Mouse (Mus musculus): ENCODE results near the gene Tysnd1. TPM values are rescaled to one million over a fixed set of nuclear protein-coding genes. Genes with fewer than 3 reads are reported as not detected.

Tysnd1 gene
- polyA plus RNA-seq, 1 experiment from 2014 or later: 22.8 TPM

DNA sequence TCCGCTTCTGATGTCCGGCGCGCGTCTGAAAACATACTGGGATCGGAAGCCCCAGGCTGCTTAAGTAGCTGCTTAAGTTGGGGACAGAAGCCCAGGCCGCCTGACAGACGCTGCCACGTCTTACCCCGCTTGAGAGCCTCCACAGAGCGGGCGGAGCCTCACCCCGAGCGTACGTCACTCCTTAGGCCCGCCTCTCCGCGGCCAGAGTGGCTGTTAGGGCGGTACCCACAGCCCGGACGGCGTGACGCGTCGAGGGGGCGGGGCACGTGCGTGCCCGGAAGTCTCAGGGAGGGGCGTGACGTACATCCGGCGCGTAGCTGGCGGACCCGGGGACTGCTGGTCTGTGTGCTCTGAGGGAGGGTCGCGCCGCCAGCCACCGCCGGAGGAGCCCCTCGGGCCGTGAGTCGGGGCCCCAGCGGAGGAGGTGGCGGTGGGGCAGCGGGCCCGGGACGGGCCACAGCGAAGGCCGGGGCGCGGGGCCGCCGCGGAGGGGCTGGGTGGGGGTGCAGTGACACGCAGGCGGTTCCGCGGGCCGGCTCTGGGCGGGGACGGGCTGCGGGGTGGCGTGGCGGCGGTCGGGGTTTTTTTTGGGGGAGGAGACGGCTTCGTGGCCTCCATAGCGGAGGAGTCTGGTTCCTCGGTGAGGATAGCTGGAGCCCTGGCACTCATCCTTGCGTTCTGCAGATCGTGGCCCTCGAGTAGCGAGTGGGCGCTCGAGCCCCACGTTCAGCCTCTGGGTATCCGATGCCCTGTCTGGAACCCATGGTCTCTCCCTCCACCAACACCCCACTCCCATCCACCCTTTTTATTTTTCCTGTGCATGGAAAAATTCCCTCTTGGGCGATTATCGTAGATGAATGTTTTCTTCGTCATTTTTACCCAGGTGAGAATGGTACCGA lies 15.1 kb upstream of the Tysnd1 start, which contains the start of gene Sar1a:
Gene Sar1a, plus strand, starts transcription at position 285 of the 899 bp plus-strand sequence.
- H3K36me3 ChIP-seq (replicated peaks; ENCODE audit: insufficient read depth, low read length): peaks cover 12% of the 10 kb centered on the region

DNA sequence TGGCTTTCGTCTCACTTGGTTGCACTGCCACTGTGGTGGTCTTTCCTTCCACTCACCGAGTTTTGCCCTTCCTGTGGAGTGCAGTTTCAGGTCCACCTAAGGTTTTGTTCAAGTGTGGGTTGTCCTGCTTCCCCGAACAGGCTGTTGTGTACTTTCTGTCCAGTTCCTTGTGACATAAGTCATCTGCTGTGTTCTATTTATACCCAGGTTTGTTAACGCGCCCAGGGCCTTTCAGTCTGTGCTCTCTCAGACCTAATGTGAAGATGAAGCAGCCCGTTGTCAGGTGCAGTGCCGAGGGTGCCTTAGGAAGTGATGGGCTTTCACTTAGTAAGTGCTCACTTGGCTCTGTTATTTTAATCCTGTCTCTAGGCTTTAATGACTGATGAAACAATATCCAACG lies 5.9 kb upstream of the Tysnd1 start:
- Histone ChIP-seq H3K27me3 (ENCODE audit: insufficient read depth, low read length) (no peaks in the 10 kb centered on the region), H3K9me3 (ENCODE audit: low read length) (no peaks in the 10 kb centered on the region), H3K4me1 (ENCODE audit: insufficient read depth) (no peaks in the 10 kb centered on the region), H3K27ac (ENCODE audit: low read depth) (no peak overlapping the region), H3K36me3 (replicated peaks; ENCODE audit: insufficient read depth, low read length) (peaks cover 75% of the 10 kb centered on the region), H3K9ac (replicated peaks) (no peak overlapping the region), H3K4me2 (ENCODE audit: low read depth, low read length) (no peak overlapping the region), H3K4me3 (ENCODE audit: low read depth, low read length) (no peak overlapping the region)
- DNase-seq (no peak), ATAC-seq (no peak)
- no peak for TF ChIP-seq CTCF (IDR thresholded peaks at IDR 0.05; ENCODE audit: low read depth)
- TF ChIP-seq EP300 (IDR thresholded peaks at IDR 0.05; ENCODE audit: low read depth): no peak
- 88% methylated on average over 8 of the region's 8 CpGs for WGBS (ENCODE audit: insufficient replicate concordance)

More for the DNA sequence above, 15.1 kb upstream of the Tysnd1 start, which contains the start of gene Sar1a:
- H3K4me2 ChIP-seq (ENCODE audit: low read depth, low read length): peak within 1 kb of the TSS; percentile 82
- no peaks in the 10 kb centered on the region for H3K9me3 ChIP-seq (ENCODE audit: low read length)
- peak within 1 kb of the TSS; percentile 91 for H3K27ac ChIP-seq (ENCODE audit: low read depth)
- peak within 1 kb of the TSS; percentile 92 for H3K4me3 ChIP-seq (ENCODE audit: low read depth, low read length)
- H3K27me3 ChIP-seq (ENCODE audit: insufficient read depth, low read length): no peaks in the 10 kb centered on the region
- WGBS (ENCODE audit: insufficient replicate concordance): 1% methylated on average over 79 of the region's 84 CpGs
- H3K9ac ChIP-seq (replicated peaks): peak within 1 kb of the TSS; percentile 91
- DNase-seq: peak; percentile 99
- H3K4me1 ChIP-seq (ENCODE audit: insufficient read depth): peaks cover 26% of the 10 kb centered on the region
- TF ChIP-seq EP300 (IDR thresholded peaks at IDR 0.05; ENCODE audit: low read depth) (no peak), CTCF (IDR thresholded peaks at IDR 0.05; ENCODE audit: low read depth) (no peak)
- ATAC-seq: peak; percentile 98

DNA sequence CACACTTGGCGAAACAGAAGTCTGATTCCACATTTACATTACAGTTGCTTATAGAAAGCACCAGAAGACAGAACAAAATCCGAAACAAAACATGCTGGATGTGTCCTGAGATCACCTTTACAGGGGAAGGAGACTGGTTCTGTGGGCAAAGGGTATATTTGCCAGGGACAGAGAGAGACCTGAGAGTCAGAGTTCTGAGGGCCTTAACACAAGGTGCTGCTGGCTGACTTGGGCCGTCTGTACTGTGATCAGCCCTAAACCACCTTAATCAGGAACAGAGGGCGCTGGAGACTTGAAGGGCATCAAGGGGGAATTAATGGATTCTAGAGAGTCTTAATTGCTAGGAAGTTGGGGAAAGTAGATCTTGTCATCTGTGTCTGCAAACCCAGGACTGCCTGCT lies 1.8 kb upstream of the Tysnd1 start:
- H3K4me1 ChIP-seq (ENCODE audit: insufficient read depth): peaks cover 18% of the 10 kb centered on the region
- peaks cover 42% of the 10 kb centered on the region for H3K36me3 ChIP-seq (replicated peaks; ENCODE audit: insufficient read depth, low read length)
- TF ChIP-seq EP300 (IDR thresholded peaks at IDR 0.05; ENCODE audit: low read depth) (no peak), CTCF (IDR thresholded peaks at IDR 0.05; ENCODE audit: low read depth) (no peak)
- H3K9me3 ChIP-seq (ENCODE audit: low read length): no peaks in the 10 kb centered on the region
- H3K27ac ChIP-seq (ENCODE audit: low read depth): no peak overlapping the region
- H3K9ac ChIP-seq (replicated peaks): no peak overlapping the region
- no peak for DNase-seq
- no peak overlapping the region for H3K4me2 ChIP-seq (ENCODE audit: low read depth, low read length)
- 79% methylated on average over 4 of the region's 4 CpGs for WGBS (ENCODE audit: insufficient replicate concordance)
- H3K27me3 ChIP-seq (ENCODE audit: insufficient read depth, low read length): no peaks in the 10 kb centered on the region
- no peak overlapping the region for H3K4me3 ChIP-seq (ENCODE audit: low read depth, low read length)
- no peak for ATAC-seq

DNA sequence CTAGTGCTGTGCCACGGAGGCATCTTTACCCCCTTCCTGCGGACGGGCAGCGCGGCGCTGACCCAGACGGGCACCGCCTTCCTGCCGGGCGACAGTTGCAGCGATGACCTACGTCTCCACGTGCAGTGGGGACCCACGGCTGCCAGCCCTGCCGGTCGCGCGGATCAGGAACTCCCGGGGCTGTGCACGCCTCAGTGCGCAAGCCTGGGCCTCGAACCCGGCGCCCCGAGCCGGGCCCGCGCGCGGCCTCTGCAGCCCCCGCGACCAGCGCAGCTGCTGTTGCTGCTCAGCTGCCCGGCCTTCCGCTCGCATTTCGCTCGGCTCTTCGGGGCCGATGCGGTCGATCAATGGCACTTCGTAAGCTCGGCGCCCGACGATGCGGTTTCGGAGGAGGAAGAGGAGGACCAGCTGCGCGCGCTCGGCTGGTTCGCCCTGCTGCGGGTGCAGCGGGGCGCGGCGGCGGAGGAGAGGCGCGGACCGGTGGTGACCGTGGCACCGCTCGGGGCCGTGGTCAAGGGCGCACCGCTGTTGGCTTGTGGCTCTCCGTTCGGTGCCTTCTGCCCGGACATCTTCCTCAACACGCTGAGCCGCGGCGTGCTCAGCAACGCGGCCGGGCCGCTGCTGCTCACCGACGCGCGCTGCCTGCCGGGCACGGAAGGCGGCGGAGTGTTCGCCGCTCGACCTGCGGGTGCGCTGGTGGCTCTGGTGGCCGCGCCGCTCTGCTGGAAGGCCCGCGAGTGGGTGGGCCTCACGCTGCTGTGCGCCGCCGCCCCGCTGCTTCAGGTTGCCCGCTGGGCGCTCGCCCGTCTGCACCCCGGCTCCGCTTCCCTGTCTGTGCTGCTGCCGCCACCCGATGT lies 617 bp downstream of the Tysnd1 start:
- Histone ChIP-seq H3K4me1 (ENCODE audit: insufficient read depth) (peaks cover 18% of the 10 kb centered on the region), H3K4me3 (ENCODE audit: low read depth, low read length) (peak overlapping the region; percentile 92), H3K9ac (replicated peaks) (peak overlapping the region; percentile 85), H3K27me3 (ENCODE audit: insufficient read depth, low read length) (no peaks in the 10 kb centered on the region), H3K4me2 (ENCODE audit: low read depth, low read length) (peak overlapping the region; percentile 95), H3K36me3 (replicated peaks; ENCODE audit: insufficient read depth, low read length) (peaks cover 24% of the 10 kb centered on the region), H3K27ac (ENCODE audit: low read depth) (peak overlapping the region; percentile 61), H3K9me3 (ENCODE audit: low read length) (no peaks in the 10 kb centered on the region)
- DNase-seq: peak; percentile 52
- peak; percentile 33 for ATAC-seq
- WGBS (ENCODE audit: insufficient replicate concordance): 2% methylated on average over 86 of the region's 111 CpGs
- TF ChIP-seq EP300 (IDR thresholded peaks at IDR 0.05; ENCODE audit: low read depth) (no peak), CTCF (IDR thresholded peaks at IDR 0.05; ENCODE audit: low read depth) (no peak)

DNA sequence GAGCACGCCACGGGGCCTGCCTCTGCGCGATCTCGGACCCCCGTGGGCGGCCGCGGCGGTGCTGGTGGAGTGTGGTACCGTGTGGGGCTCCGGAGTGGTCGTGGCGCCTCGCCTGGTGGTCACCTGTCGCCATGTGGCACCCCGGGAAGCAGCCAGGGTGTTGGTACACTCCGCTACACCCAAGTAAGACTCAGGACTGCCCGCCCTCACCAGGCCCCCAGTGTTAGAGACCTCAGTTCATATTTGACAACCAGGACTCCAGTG lies 1.2 kb downstream of the Tysnd1 start:
- peaks cover 18% of the 10 kb centered on the region for H3K4me1 ChIP-seq (ENCODE audit: insufficient read depth)
- TF ChIP-seq EP300 (IDR thresholded peaks at IDR 0.05; ENCODE audit: low read depth) (no peak), CTCF (IDR thresholded peaks at IDR 0.05; ENCODE audit: low read depth) (no peak)
- H3K27ac ChIP-seq (ENCODE audit: low read depth): peak overlapping the region; percentile 61
- peak overlapping the region; percentile 92 for H3K4me3 ChIP-seq (ENCODE audit: low read depth, low read length)
- no peaks in the 10 kb centered on the region for H3K27me3 ChIP-seq (ENCODE audit: insufficient read depth, low read length)
- DNase-seq (no peak), ATAC-seq (no peak)
- 6% methylated on average over 19 of the region's 19 CpGs for WGBS (ENCODE audit: insufficient replicate concordance)
- H3K4me2 ChIP-seq (ENCODE audit: low read depth, low read length): peak overlapping the region; percentile 95
- peak overlapping the region; percentile 85 for H3K9ac ChIP-seq (replicated peaks)
- H3K9me3 ChIP-seq (ENCODE audit: low read length): no peaks in the 10 kb centered on the region
- H3K36me3 ChIP-seq (replicated peaks; ENCODE audit: insufficient read depth, low read length): peaks cover 19% of the 10 kb centered on the region

DNA sequence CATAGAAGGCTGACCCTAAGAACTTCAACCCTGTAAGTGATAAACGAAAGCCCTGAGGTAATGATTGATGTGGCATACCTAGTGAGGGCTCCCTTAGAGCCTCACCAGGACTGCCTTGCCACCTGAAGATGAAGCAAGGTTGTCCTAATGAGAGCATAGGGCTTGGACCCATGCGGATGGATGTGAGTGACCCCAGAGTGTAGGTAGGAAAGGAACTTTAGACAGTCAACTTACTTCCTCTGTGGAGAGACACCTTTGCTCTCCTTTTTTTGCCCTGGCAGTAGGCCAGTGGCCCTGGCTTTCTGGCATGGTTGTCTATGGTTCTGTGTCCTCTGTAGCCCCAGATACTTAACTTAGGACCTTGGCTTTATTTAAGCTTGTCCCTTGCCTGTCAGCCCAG lies 1.7 kb downstream of the Tysnd1 start:
- H3K9ac ChIP-seq (replicated peaks): peak overlapping the region; percentile 85
- DNase-seq (peak; percentile 52), ATAC-seq (peak; percentile 3; the same call in 1 of the 2 replicates)
- TF ChIP-seq EP300 (IDR thresholded peaks at IDR 0.05; ENCODE audit: low read depth): no peak
- no peak for TF ChIP-seq CTCF (IDR thresholded peaks at IDR 0.05; ENCODE audit: low read depth)
- H3K4me3 ChIP-seq (ENCODE audit: low read depth, low read length): peak overlapping the region; percentile 92
- H3K9me3 ChIP-seq (ENCODE audit: low read length): no peaks in the 10 kb centered on the region
- H3K27ac ChIP-seq (ENCODE audit: low read depth): peak overlapping the region; percentile 61
- 59% methylated on average over 2 of the region's 2 CpGs for WGBS (ENCODE audit: insufficient replicate concordance)
- H3K4me2 ChIP-seq (ENCODE audit: low read depth, low read length): peak overlapping the region; percentile 95
- peaks cover 19% of the 10 kb centered on the region for H3K36me3 ChIP-seq (replicated peaks; ENCODE audit: insufficient read depth, low read length)
- H3K4me1 ChIP-seq (ENCODE audit: insufficient read depth): peaks cover 18% of the 10 kb centered on the region
- no peaks in the 10 kb centered on the region for H3K27me3 ChIP-seq (ENCODE audit: insufficient read depth, low read length)

Measured in liver, postnatal 0 days (tissue).